Mouse (Mus musculus): Measurements from ENCODE around the gene Cux1. TPM values are rescaled to one million over a fixed set of nuclear protein-coding genes. Genes with fewer than 3 reads are reported as not detected.
A peak's percentile ranks its signal among the peaks of the same experiment; 100 is the strongest.

The Cux1 gene
- polyA plus RNA-seq, 2 experiments = 39.0 to 64.3 TPM

- Histone ChIP-seq H3K9ac (ENCODE audit: low read depth, low read length, severe bottlenecking) (no peak overlapping the region), H3K9me3 (ENCODE audit: control insufficient read depth, low read length) (no peaks in the 10 kb centered on the region), H3K27me3 (ENCODE audit: control insufficient read depth, insufficient read depth, low read length) (no peaks in the 10 kb centered on the region), H3K4me2 (replicated peaks; ENCODE audit: low read depth, low read length, severe bottlenecking) (no peak overlapping the region), H3K36me3 (ENCODE audit: control insufficient read depth, insufficient read depth, low read length) (no peaks in the 10 kb centered on the region), H3K4me1 (ENCODE audit: control insufficient read depth, insufficient read depth, low read length) (peaks cover 14% of the 10 kb centered on the region), H3K4me3 (replicated peaks; ENCODE audit: low read length) (no peak overlapping the region), H3K27ac (replicated peaks; ENCODE audit: low read depth, low read length) (no peak overlapping the region)
- ATAC-seq (ENCODE audit: low FRiP score, low read depth) = no peak
- TF ChIP-seq POLR2A (IDR thresholded peaks at IDR 0.05; ENCODE audit: borderline replicate concordance, extremely low read depth, insufficient read depth, insufficient read length) = no peak
- WGBS = 64% methylated on average over 2 of the region's 2 CpGs
- peak; percentile 26 for DNase-seq (ENCODE audit: low spot score)
Measured at GRCm38 (mm10) chr5:136531674-136532365, 35.5 kb downstream of the Cux1 start.

DNA sequence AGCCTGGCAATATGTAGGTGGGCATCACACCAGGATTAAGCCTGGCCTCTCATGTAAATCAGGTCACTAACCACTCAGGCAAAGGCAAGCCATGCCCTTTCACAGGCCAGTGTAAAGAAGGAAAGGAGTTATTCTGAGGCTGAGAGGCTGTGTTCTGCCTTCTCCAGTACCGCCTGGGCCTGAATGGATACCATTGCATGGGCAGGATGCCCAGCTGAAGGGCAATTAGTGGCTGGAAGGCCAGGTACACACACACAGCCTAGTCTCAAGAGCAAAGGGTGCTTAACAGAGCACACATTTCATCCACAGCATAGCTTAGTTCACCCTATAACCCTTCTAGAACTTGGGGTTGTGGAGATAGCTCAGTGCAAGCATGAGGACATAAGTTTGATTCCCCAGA, 36.4 kb downstream of the Cux1 start:
- H3K9me3 ChIP-seq (ENCODE audit: control insufficient read depth, low read length) = no peaks in the 10 kb centered on the region
- H3K27me3 ChIP-seq (ENCODE audit: control insufficient read depth, insufficient read depth, low read length) = no peaks in the 10 kb centered on the region
- no peaks in the 10 kb centered on the region for H3K36me3 ChIP-seq (ENCODE audit: control insufficient read depth, insufficient read depth, low read length)
- peaks cover 14% of the 10 kb centered on the region for H3K4me1 ChIP-seq (ENCODE audit: control insufficient read depth, insufficient read depth, low read length)
- ATAC-seq (ENCODE audit: low FRiP score, low read depth) (no peak), DNase-seq (ENCODE audit: low spot score) (no peak)
- H3K4me2 ChIP-seq (replicated peaks; ENCODE audit: low read depth, low read length, severe bottlenecking) = no peak overlapping the region
- no peak overlapping the region for H3K4me3 ChIP-seq (replicated peaks; ENCODE audit: low read length)
- no peak overlapping the region for H3K9ac ChIP-seq (ENCODE audit: low read depth, low read length, severe bottlenecking)
- TF ChIP-seq POLR2A (IDR thresholded peaks at IDR 0.05; ENCODE audit: borderline replicate concordance, extremely low read depth, insufficient read depth, insufficient read length) = no peak
- WGBS = 83% methylated on average over 1 of the region's 1 CpGs
- H3K27ac ChIP-seq (replicated peaks; ENCODE audit: low read depth, low read length) = no peak overlapping the region

DNA sequence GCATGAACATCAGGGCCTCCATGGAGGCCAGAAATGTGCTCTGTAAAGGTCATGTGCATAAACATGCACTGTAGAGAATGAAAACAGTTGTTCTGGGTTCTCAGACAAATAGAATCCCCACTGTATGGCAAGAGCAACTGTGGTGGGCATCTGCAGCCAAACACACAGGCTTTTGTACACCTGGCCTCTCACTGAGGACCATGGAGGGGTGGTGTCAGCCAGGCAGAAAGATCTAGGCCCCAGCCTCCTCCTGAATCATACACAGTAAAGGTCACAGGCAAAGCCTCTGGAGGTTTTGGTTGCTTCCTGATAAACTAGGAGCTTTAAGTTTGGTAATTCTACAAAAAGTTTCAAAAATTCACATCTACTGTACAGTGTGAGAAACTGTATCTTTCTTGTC, 38.1 kb downstream of the Cux1 start:
- no peaks in the 10 kb centered on the region for H3K27me3 ChIP-seq (ENCODE audit: control insufficient read depth, insufficient read depth, low read length)
- DNase-seq (ENCODE audit: low spot score) (no peak), ATAC-seq (ENCODE audit: low FRiP score, low read depth) (no peak)
- no peaks in the 10 kb centered on the region for H3K36me3 ChIP-seq (ENCODE audit: control insufficient read depth, insufficient read depth, low read length)
- H3K4me1 ChIP-seq (ENCODE audit: control insufficient read depth, insufficient read depth, low read length) = peaks cover 10% of the 10 kb centered on the region
- H3K4me3 ChIP-seq (replicated peaks; ENCODE audit: low read length) = no peak overlapping the region
- H3K9ac ChIP-seq (ENCODE audit: low read depth, low read length, severe bottlenecking) = no peak overlapping the region
- no peak for TF ChIP-seq POLR2A (IDR thresholded peaks at IDR 0.05; ENCODE audit: borderline replicate concordance, extremely low read depth, insufficient read depth, insufficient read length)
- H3K4me2 ChIP-seq (replicated peaks; ENCODE audit: low read depth, low read length, severe bottlenecking) = no peak overlapping the region
- H3K27ac ChIP-seq (replicated peaks; ENCODE audit: low read depth, low read length) = no peak overlapping the region
- H3K9me3 ChIP-seq (ENCODE audit: control insufficient read depth, low read length) = no peaks in the 10 kb centered on the region

GRCm38 (mm10) chr5:136527871-136528270, 39.4 kb downstream of the Cux1 start:
- no peak for DNase-seq (ENCODE audit: low spot score)
- Histone ChIP-seq H3K27ac (replicated peaks; ENCODE audit: low read depth, low read length) (no peak overlapping the region), H3K4me1 (ENCODE audit: control insufficient read depth, insufficient read depth, low read length) (peaks cover 11% of the 10 kb centered on the region), H3K9ac (ENCODE audit: low read depth, low read length, severe bottlenecking) (no peak overlapping the region), H3K4me3 (replicated peaks; ENCODE audit: low read length) (no peak overlapping the region), H3K27me3 (ENCODE audit: control insufficient read depth, insufficient read depth, low read length) (no peaks in the 10 kb centered on the region), H3K36me3 (ENCODE audit: control insufficient read depth, insufficient read depth, low read length) (no peaks in the 10 kb centered on the region), H3K4me2 (replicated peaks; ENCODE audit: low read depth, low read length, severe bottlenecking) (no peak overlapping the region), H3K9me3 (ENCODE audit: control insufficient read depth, low read length) (no peaks in the 10 kb centered on the region)
- no peak for TF ChIP-seq POLR2A (IDR thresholded peaks at IDR 0.05; ENCODE audit: borderline replicate concordance, extremely low read depth, insufficient read depth, insufficient read length)
- ATAC-seq (ENCODE audit: low FRiP score, low read depth) = no peak
- 60% methylated on average over 1 of the region's 1 CpGs for WGBS

- ATAC-seq (ENCODE audit: low FRiP score, low read depth) (no peak), DNase-seq (ENCODE audit: low spot score) (no peak)
- Histone ChIP-seq H3K9ac (ENCODE audit: low read depth, low read length, severe bottlenecking) (no peak overlapping the region), H3K4me2 (replicated peaks; ENCODE audit: low read depth, low read length, severe bottlenecking) (no peak overlapping the region), H3K4me1 (ENCODE audit: control insufficient read depth, insufficient read depth, low read length) (peaks cover 5% of the 10 kb centered on the region), H3K27me3 (ENCODE audit: control insufficient read depth, insufficient read depth, low read length) (no peaks in the 10 kb centered on the region), H3K36me3 (ENCODE audit: control insufficient read depth, insufficient read depth, low read length) (no peaks in the 10 kb centered on the region), H3K4me3 (replicated peaks; ENCODE audit: low read length) (no peak overlapping the region), H3K27ac (replicated peaks; ENCODE audit: low read depth, low read length) (no peak overlapping the region), H3K9me3 (ENCODE audit: control insufficient read depth, low read length) (no peaks in the 10 kb centered on the region)
- no peak for TF ChIP-seq POLR2A (IDR thresholded peaks at IDR 0.05; ENCODE audit: borderline replicate concordance, extremely low read depth, insufficient read depth, insufficient read length)
- 94% methylated on average over 5 of the region's 5 CpGs for WGBS
Measured at GRCm38 (mm10) chr5:136526545-136526909, 40.8 kb downstream of the Cux1 start.
